Mouse (Mus musculus) kidney, adult 2 months (tissue): ENCODE data around the gene Ddah2. TPM values are rescaled to one million over a fixed set of nuclear protein-coding genes. Genes with fewer than 3 reads are reported as not detected.
A peak's percentile ranks its signal among the peaks of the same experiment; 100 is the strongest.

ENCODE experiments used
- DNase-seq: peaks from one replicate; pipeline ENCODE4 v3.0.0; 2021
- H3K27ac ChIP-seq: fragments of 200-500 bp; 2 replicates; pipeline ENCODE4 v1.5.1; 2012; ENCODE audit warnings: low read depth, low read length, control low read depth, inconsistent platforms; ENCODE audit not compliant: insufficient read depth
- H3K27me3 ChIP-seq: fragments of 200-500 bp; replicated peaks from 2 replicates; pipeline ENCODE4 v1.6.1; 2012; ENCODE audit warnings: mild to moderate bottlenecking, moderate library complexity, low read length, inconsistent platforms; ENCODE audit not compliant: control insufficient read depth, insufficient read depth
- H3K36me3 ChIP-seq: fragments of 200-500 bp; 2 replicates; pipeline ENCODE4 v1.6.1; 2012; ENCODE audit warnings: mild to moderate bottlenecking, moderate library complexity, low read length, inconsistent platforms; ENCODE audit not compliant: control insufficient read depth, insufficient read depth
- H3K4me1 ChIP-seq: fragments of 200-500 bp; 2 replicates; pipeline ENCODE4 v1.6.1; 2011; ENCODE audit warnings: low read length; ENCODE audit not compliant: control insufficient read depth, insufficient read depth
- H3K4me3 ChIP-seq: fragments of 200-500 bp; 2 replicates; pipeline ENCODE4 v1.5.1; 2011; ENCODE audit warnings: mild to moderate bottlenecking, low read depth, low read length, control low read depth; ENCODE audit not compliant: insufficient read depth
- CTCF ChIP-seq: fragments of 200-500 bp; conservative IDR thresholded peaks from 2 replicates; pipeline ENCODE4 v1.5.1; 2011; ENCODE audit warnings: low read depth, mild to moderate bottlenecking, control low read depth, low read length, moderate library complexity, mixed read lengths; ENCODE audit not compliant: insufficient read depth, insufficient read length
- POLR2A ChIP-seq: fragments of 200-500 bp; IDR thresholded peaks from one replicate; pipeline ENCODE4 v1.6.1; 2011; ENCODE audit warnings: low read depth, low read length, control low read depth
- WGBS: fragments of 180-500 bp; shearing (Covaris S2); methylation state at CpG from one replicate; pipeline ENCODE4 v1.1.7; 2018; 5-methylcytosine and 5-hydroxymethylcytosine counted together
- polyA plus RNA-seq: library from polyadenylated mRNA; depleted of rRNA; stranded (reverse); fragments of >200 nt; gene quantifications from 2 replicates; pipeline ENCODE4 v1.2.3, GENCODE M21; 2012

Ddah2 gene
- polyA plus RNA-seq, 1 experiment = 37.7 TPM

- H3K27me3 ChIP-seq = no peaks in the 10 kb centered on the region
- 92% methylated on average over 8 of the region's 8 CpGs for WGBS
- TF ChIP-seq CTCF (no peak), POLR2A (no peak)
- peak overlapping the region; percentile 32; the same call in 1 of the 2 replicates for H3K27ac ChIP-seq
- DNase-seq = no peak
- H3K4me1 ChIP-seq = no peaks in the 10 kb centered on the region
- no peaks in the 10 kb centered on the region for H3K36me3 ChIP-seq
- H3K4me3 ChIP-seq = no peak overlapping the region
Measured at GRCm38 (mm10) chr17:35022541-35023060, 36.2 kb upstream of the Ddah2 start.

- no peaks in the 10 kb centered on the region for H3K4me1 ChIP-seq
- H3K36me3 ChIP-seq = no peaks in the 10 kb centered on the region
- H3K27me3 ChIP-seq = no peaks in the 10 kb centered on the region
- TF ChIP-seq POLR2A (no peak), CTCF (no peak)
- 86% methylated on average over 5 of the region's 5 CpGs for WGBS
- no peak overlapping the region for H3K4me3 ChIP-seq
- no peak for DNase-seq
- no peak overlapping the region for H3K27ac ChIP-seq
Measured at GRCm38 (mm10) chr17:35023221-35023620, 35.6 kb upstream of the Ddah2 start.

DNA sequence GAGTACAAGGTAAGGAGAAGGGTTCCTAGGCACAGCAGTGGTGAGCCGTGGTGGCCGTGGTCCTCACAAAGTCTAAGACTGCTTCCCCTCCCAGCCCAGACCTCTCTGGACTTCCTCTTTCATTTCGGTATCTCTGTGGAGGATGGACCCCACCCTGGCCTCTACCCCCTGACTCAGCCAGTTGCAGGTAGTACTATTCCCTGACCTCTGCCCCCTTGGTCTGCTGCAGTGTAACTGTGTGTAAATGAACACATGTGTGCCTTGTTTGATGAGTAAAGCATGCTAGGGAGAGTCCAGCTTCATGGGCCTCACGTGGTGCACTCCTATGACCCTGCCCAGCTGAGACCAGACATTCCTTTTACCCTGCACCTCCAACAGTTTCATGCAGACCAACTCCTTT is 35.1 kb upstream of the Ddah2 start:
- WGBS = 64% methylated on average over 4 of the region's 4 CpGs
- no peak for TF ChIP-seq CTCF
- TF ChIP-seq POLR2A = no peak
- no peak overlapping the region for H3K4me3 ChIP-seq
- no peak for DNase-seq
- no peaks in the 10 kb centered on the region for H3K36me3 ChIP-seq
- H3K27me3 ChIP-seq = no peaks in the 10 kb centered on the region
- H3K4me1 ChIP-seq = no peaks in the 10 kb centered on the region
- H3K27ac ChIP-seq = no peak overlapping the region

DNA sequence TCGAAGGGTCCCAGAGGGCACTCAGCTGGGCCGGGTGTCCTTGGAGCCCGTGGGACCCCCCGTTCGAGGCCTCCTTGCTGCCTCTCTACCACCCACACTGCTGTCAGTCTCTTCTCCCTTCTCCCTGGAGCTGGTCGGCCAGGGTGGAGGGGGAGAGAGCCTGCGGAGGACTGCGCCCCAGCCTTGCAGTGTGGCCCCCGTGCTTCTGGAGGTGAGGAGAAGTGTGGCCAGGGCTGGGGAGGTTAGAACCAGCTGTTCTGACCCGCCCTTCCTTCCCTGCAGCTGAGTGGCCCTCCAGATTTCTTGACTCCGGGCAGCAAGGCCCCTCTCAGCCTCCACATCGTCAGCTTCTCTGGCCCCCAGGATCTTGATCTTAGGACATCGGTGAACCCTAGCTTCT is 34.6 kb upstream of the Ddah2 start:
- Histone ChIP-seq H3K4me1 (no peaks in the 10 kb centered on the region), H3K36me3 (no peaks in the 10 kb centered on the region), H3K27ac (no peak overlapping the region), H3K4me3 (no peak overlapping the region), H3K27me3 (no peaks in the 10 kb centered on the region)
- no peak for TF ChIP-seq CTCF
- TF ChIP-seq POLR2A = no peak
- DNase-seq = no peak
- 72% methylated on average over 13 of the region's 13 CpGs for WGBS

DNA sequence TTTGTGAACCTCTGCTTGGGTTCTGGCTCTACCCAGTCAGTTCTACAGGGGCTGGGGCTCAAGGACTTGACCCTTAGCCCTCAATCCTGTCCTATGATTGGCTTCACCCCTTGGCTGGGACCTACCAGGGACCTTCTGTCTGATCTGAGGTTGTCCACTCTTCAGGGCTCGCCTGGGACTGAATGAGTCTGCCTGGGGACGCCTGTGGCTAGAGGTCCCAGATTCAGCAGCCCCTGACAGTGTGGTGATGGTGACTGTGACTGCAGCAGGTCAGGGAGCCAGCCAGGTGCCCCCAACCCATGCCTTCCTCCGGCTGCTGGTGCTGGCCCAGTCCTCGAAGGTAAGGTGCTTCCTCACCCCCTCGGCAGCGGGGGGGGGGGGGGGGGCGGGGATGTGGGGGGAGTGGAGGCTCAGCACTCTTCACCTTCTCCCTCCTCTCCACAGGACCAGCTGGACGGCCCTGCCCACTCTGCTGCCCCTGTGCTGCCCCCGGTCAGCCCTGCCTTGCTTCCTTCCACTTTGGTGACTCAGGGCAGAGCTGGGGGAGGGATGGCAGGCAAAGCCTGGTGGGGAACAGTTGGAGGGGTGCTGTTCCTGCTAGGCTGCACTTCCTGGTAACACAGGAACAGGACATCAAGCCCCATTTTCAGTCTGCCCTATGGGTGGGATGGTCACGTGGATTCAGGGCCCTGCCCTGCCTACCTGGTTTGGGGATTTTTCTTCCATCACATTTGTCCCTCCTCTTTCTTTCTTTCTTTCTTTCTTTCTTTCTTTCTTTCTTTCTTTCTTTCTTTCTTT is 33.9 kb upstream of the Ddah2 start:
- WGBS = 59% methylated on average over 10 of the region's 10 CpGs
- Histone ChIP-seq H3K4me3 (no peak overlapping the region), H3K36me3 (no peaks in the 10 kb centered on the region), H3K27ac (no peak overlapping the region), H3K27me3 (no peaks in the 10 kb centered on the region), H3K4me1 (no peaks in the 10 kb centered on the region)
- no peak for DNase-seq
- no peak for TF ChIP-seq CTCF
- TF ChIP-seq POLR2A = no peak

DNA sequence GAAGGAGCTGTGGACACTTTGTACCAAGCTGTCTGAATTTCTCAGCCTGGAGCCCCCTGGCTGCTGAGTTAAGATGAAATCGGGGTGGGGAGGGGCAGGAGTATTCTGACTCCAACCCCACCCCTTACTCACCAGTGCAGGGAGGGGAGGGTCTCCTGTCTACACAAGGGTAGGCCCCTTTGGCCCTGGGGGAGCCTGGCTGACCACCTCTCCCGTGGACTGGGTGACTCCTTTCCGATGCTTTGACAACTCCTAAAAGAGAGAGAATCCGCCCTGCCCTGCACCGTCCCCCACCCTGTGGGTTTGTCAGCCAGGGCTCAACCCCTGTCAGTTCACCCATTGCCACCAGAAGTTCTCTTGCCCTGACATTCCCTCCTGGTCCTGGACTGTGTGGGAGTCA is 32.6 kb upstream of the Ddah2 start:
- WGBS = 81% methylated on average over 5 of the region's 5 CpGs
- Histone ChIP-seq H3K27ac (no peak overlapping the region), H3K4me3 (no peak overlapping the region), H3K4me1 (no peaks in the 10 kb centered on the region), H3K36me3 (no peaks in the 10 kb centered on the region), H3K27me3 (no peaks in the 10 kb centered on the region)
- DNase-seq = no peak
- TF ChIP-seq CTCF = no peak
- TF ChIP-seq POLR2A = no peak

DNA sequence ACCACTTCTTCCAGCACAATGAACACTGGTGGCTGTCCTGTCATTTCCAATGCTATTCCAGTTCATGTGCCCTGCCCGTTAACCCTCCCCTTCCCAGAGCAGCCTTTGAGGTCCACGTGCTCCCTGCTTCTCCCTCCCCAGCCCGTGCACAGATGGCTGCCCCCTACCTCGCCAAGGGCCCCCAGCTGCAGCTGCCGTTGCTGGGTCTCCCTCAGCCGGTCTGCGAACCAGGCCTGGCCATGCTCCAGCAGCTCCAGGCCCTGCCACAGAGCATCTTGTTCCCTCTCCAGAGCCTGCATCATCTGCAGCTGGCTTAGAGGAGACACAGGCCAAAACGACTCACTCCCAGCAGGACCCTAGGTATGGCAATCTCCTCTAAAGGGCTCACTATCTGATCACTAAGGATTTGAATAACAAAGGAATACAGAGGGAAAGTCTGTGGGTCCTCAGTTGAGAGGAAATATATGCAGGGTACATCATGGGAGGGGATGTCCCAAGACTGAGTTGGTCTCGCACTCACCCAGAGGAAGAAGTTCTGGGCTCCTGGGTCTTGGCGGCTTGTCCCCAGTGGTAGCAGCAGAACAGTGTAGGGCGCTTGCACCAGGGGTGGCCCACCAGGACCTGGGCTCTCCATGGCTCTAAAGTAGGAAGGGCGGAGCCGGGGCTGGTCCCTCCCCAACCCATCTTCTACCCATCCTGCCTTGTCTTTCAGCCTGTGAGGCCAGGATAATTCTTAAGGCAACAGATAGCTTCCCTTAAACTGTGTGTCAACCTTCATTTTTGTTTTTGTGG is 31.4 kb upstream of the Ddah2 start, which contains the start of gene Sapcd1:
TSS of gene Sapcd1 (minus strand) at position 740 of the 792 bp plus-strand sequence.
- Histone ChIP-seq H3K27me3 (no peaks in the 10 kb centered on the region), H3K4me3 (no peak within 1 kb of the TSS), H3K36me3 (no peaks in the 10 kb centered on the region), H3K4me1 (no peaks in the 10 kb centered on the region), H3K27ac (no peak within 1 kb of the TSS)
- DNase-seq = no peak
- TF ChIP-seq POLR2A (no peak), CTCF (no peak)
- 62% methylated on average over 13 of the region's 13 CpGs for WGBS
